Mouse (Mus musculus): ENCODE results near the gene Taf9b. TPM values are rescaled to one million over a fixed set of nuclear protein-coding genes. Genes with fewer than 3 reads are reported as not detected.

Gene Taf9b
- total and polyA plus RNA-seq, 3 experiments: 8.0 to 10.1 (median 8.2) TPM

GRCm38 (mm10) chrX:106184279-106184678, 36.7 kb downstream of the Taf9b start:
- no peaks in the 10 kb centered on the region for H3K79me2 ChIP-seq (replicated peaks; ENCODE audit: control insufficient read depth, insufficient read depth, low read length)
- H3K36me3 ChIP-seq (ENCODE audit: control insufficient read depth, insufficient read depth, low read length): peaks cover 9% of the 10 kb centered on the region
- peaks cover 4% of the 10 kb centered on the region for H3K4me1 ChIP-seq (ENCODE audit: control insufficient read depth, insufficient read depth, low read length)
- DNase-seq: no peak
- no peaks in the 10 kb centered on the region for H3K27me3 ChIP-seq (ENCODE audit: control insufficient read depth, insufficient read depth, low read length)
- intact Hi-C loops (cut with DNase I): loop anchor here (10.0 kb wide), 1 partner anchor 259 kb away; the partner anchor contains the start of gene Atrx
- no peak overlapping the region for H3K9ac ChIP-seq (ENCODE audit: low read depth, low read length)
- TF ChIP-seq EP300 (IDR thresholded peaks at IDR 0.05; ENCODE audit: insufficient read depth, low read depth, low read length): no peak
- no peak for TF ChIP-seq POLR2A (IDR thresholded peaks at IDR 0.05; ENCODE audit: insufficient read depth, low read depth, low read length)
- no peak for TF ChIP-seq CTCF (IDR thresholded peaks at IDR 0.05)
- WGBS: 32% methylated on average over 4 of the region's 4 CpGs
- no peak overlapping the region for H3K4me3 ChIP-seq
- H3K27ac ChIP-seq: no peak overlapping the region

- DNase-seq: no peak
- H3K27me3 ChIP-seq (ENCODE audit: control insufficient read depth, insufficient read depth, low read length): no peaks in the 10 kb centered on the region
- H3K4me1 ChIP-seq (ENCODE audit: control insufficient read depth, insufficient read depth, low read length): no peaks in the 10 kb centered on the region
- intact Hi-C loops (cut with DNase I): no loop called here
- TF ChIP-seq CTCF (IDR thresholded peaks at IDR 0.05) (no peak), EP300 (IDR thresholded peaks at IDR 0.05; ENCODE audit: insufficient read depth, low read depth, low read length) (no peak), POLR2A (IDR thresholded peaks at IDR 0.05; ENCODE audit: insufficient read depth, low read depth, low read length) (no peak)
- no peak overlapping the region for H3K27ac ChIP-seq
- H3K4me3 ChIP-seq: no peak overlapping the region
- H3K9ac ChIP-seq (ENCODE audit: low read depth, low read length): no peak overlapping the region
- 66% methylated on average over 9 of the region's 9 CpGs for WGBS
- H3K79me2 ChIP-seq (replicated peaks; ENCODE audit: control insufficient read depth, insufficient read depth, low read length): no peaks in the 10 kb centered on the region
- H3K36me3 ChIP-seq (ENCODE audit: control insufficient read depth, insufficient read depth, low read length): no peaks in the 10 kb centered on the region
Observed at GRCm38 (mm10) chrX:106176331-106176730, 44.6 kb downstream of the Taf9b start.

- intact Hi-C loops (cut with DNase I): loop anchor here (1.0 kb wide), 1 partner anchor 146 kb away; no protein-coding TSS in a partner anchor
- H3K9ac ChIP-seq (ENCODE audit: low read depth, low read length): 0 out of 2 replicates have a peak overlapping the region, but pooled peaks have one; percentile 51
- no peak overlapping the region for H3K27ac ChIP-seq
- no peaks in the 10 kb centered on the region for H3K36me3 ChIP-seq (ENCODE audit: control insufficient read depth, insufficient read depth, low read length)
- TF ChIP-seq CTCF (IDR thresholded peaks at IDR 0.05): no peak
- TF ChIP-seq POLR2A (IDR thresholded peaks at IDR 0.05; ENCODE audit: insufficient read depth, low read depth, low read length): no peak
- TF ChIP-seq EP300 (IDR thresholded peaks at IDR 0.05; ENCODE audit: insufficient read depth, low read depth, low read length): no peak
- H3K4me3 ChIP-seq: no peak overlapping the region
- WGBS: 60% methylated on average over 6 of the region's 6 CpGs
- no peak for DNase-seq
- H3K79me2 ChIP-seq (replicated peaks; ENCODE audit: control insufficient read depth, insufficient read depth, low read length): no peaks in the 10 kb centered on the region
- no peaks in the 10 kb centered on the region for H3K4me1 ChIP-seq (ENCODE audit: control insufficient read depth, insufficient read depth, low read length)
- H3K27me3 ChIP-seq (ENCODE audit: control insufficient read depth, insufficient read depth, low read length): no peaks in the 10 kb centered on the region
Observed at GRCm38 (mm10) chrX:106171853-106172154, 49.2 kb downstream of the Taf9b start.

GRCm38 (mm10) chrX:106171106-106171852, 49.7 kb downstream of the Taf9b start:
- Histone ChIP-seq H3K36me3 (ENCODE audit: control insufficient read depth, insufficient read depth, low read length) (no peaks in the 10 kb centered on the region), H3K9ac (ENCODE audit: low read depth, low read length) (peak overlapping the region; percentile 59; the same call in 1 of the 2 replicates), H3K4me3 (no peak overlapping the region), H3K79me2 (replicated peaks; ENCODE audit: control insufficient read depth, insufficient read depth, low read length) (no peaks in the 10 kb centered on the region), H3K27ac (no peak overlapping the region), H3K27me3 (ENCODE audit: control insufficient read depth, insufficient read depth, low read length) (no peaks in the 10 kb centered on the region), H3K4me1 (ENCODE audit: control insufficient read depth, insufficient read depth, low read length) (no peaks in the 10 kb centered on the region)
- TF ChIP-seq CTCF (IDR thresholded peaks at IDR 0.05): peak; percentile 85
- TF ChIP-seq EP300 (IDR thresholded peaks at IDR 0.05; ENCODE audit: insufficient read depth, low read depth, low read length): no peak
- no peak for TF ChIP-seq POLR2A (IDR thresholded peaks at IDR 0.05; ENCODE audit: insufficient read depth, low read depth, low read length)
- intact Hi-C loops (cut with DNase I): loop anchor here (1.0 kb wide), 1 partner anchor 145 kb away; no protein-coding TSS in a partner anchor
- 25% methylated on average over 18 of the region's 18 CpGs for WGBS
- peak; percentile 61 to 69 for DNase-seq

DNA sequence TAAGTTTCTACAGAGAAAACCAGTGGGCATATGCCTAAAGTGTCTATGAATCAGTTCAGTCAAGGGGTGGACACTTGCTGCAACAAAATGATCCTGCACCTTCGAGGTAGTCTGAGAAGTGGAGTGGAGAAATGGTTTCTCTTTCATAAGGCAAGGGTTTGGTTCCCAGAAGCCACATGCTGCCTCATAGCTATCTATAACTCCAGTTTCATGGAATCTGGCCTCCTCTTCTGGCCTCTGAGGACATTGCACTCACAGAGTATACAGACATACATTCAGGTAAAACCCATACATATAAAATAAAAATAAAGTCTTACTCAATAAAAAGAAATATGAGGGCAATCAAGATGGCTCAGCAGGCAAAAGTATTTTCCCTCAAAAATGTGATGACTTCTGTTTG, 55.9 kb downstream of the Taf9b start:
- no peak for TF ChIP-seq EP300 (IDR thresholded peaks at IDR 0.05; ENCODE audit: insufficient read depth, low read depth, low read length)
- TF ChIP-seq CTCF (IDR thresholded peaks at IDR 0.05): peak; percentile 35
- no peak for TF ChIP-seq POLR2A (IDR thresholded peaks at IDR 0.05; ENCODE audit: insufficient read depth, low read depth, low read length)
- no peak overlapping the region for H3K4me3 ChIP-seq
- H3K9ac ChIP-seq (ENCODE audit: low read depth, low read length): no peak overlapping the region
- no peaks in the 10 kb centered on the region for H3K27me3 ChIP-seq (ENCODE audit: control insufficient read depth, insufficient read depth, low read length)
- WGBS: 61% methylated on average over 1 of the region's 1 CpGs
- H3K36me3 ChIP-seq (ENCODE audit: control insufficient read depth, insufficient read depth, low read length): no peaks in the 10 kb centered on the region
- DNase-seq: no peak
- H3K4me1 ChIP-seq (ENCODE audit: control insufficient read depth, insufficient read depth, low read length): no peaks in the 10 kb centered on the region
- H3K27ac ChIP-seq: no peak overlapping the region
- intact Hi-C loops (cut with DNase I): no loop called here
- no peaks in the 10 kb centered on the region for H3K79me2 ChIP-seq (replicated peaks; ENCODE audit: control insufficient read depth, insufficient read depth, low read length)

DNA sequence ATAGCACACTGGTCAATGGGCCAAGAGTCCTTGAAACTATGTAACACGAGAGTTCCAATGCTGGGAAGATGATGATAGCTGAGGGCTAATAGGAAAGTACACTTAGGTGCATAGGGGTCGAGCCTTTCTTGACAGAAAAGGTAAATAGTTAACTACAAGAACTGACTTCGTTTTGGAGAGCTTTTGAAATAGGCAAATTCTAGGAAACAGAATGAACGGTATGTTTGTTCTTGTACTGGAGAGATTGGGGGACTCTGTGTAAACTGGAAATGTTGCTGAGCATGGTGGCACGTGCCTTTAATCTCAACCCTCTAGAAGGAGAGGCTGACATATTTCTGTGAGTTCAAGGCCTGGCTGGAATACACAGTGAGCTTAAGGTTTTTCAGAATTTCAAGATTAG, 56.4 kb downstream of the Taf9b start:
- Histone ChIP-seq H3K4me3 (no peak overlapping the region), H3K79me2 (replicated peaks; ENCODE audit: control insufficient read depth, insufficient read depth, low read length) (no peaks in the 10 kb centered on the region), H3K9ac (ENCODE audit: low read depth, low read length) (no peak overlapping the region), H3K4me1 (ENCODE audit: control insufficient read depth, insufficient read depth, low read length) (no peaks in the 10 kb centered on the region), H3K36me3 (ENCODE audit: control insufficient read depth, insufficient read depth, low read length) (no peaks in the 10 kb centered on the region), H3K27me3 (ENCODE audit: control insufficient read depth, insufficient read depth, low read length) (no peaks in the 10 kb centered on the region), H3K27ac (no peak overlapping the region)
- intact Hi-C loops (cut with DNase I): no loop called here
- 68% methylated on average over 5 of the region's 5 CpGs for WGBS
- no peak for DNase-seq
- TF ChIP-seq POLR2A (IDR thresholded peaks at IDR 0.05; ENCODE audit: insufficient read depth, low read depth, low read length): no peak
- TF ChIP-seq EP300 (IDR thresholded peaks at IDR 0.05; ENCODE audit: insufficient read depth, low read depth, low read length): no peak
- TF ChIP-seq CTCF (IDR thresholded peaks at IDR 0.05): no peak
